Mouse (Mus musculus) E14TG2a.4 (cell line): ENCODE data around the gene Runx1.

Experiments used
- H3K27me3 ChIP-seq: 2 replicates; pipeline ENCODE4 v1.6.1; 2014; ENCODE audit warnings: low read length, control low read depth; ENCODE audit not compliant: insufficient read depth
- H3K36me3 ChIP-seq: 2 replicates; pipeline ENCODE4 v1.6.1; 2014; ENCODE audit warnings: low read length, control low read depth; ENCODE audit not compliant: insufficient read depth
- H3K4me1 ChIP-seq: replicated peaks from 2 replicates; pipeline ENCODE4 v1.6.1; 2014; ENCODE audit warnings: low read depth, low read length, control low read depth
- H3K4me3 ChIP-seq: replicated peaks from 2 replicates; pipeline ENCODE4 v1.5.1; 2014; ENCODE audit warnings: mild to moderate bottlenecking, low read length
- H3K9me3 ChIP-seq: 2 replicates; pipeline ENCODE4 v1.6.1; 2014; ENCODE audit warnings: low read length, control low read depth
- CTCF ChIP-seq: conservative IDR thresholded peaks from 2 replicates; pipeline ENCODE4 v1.5.1; 2014; ENCODE audit warnings: low read length
- NANOG ChIP-seq: IDR thresholded peaks from 2 replicates; pipeline ENCODE4 v1.6.1; 2014; ENCODE audit warnings: borderline replicate concordance, low read length, mixed read lengths
- POU5F1 ChIP-seq: IDR thresholded peaks from 2 replicates; pipeline ENCODE4 v1.6.1; 2014; ENCODE audit warnings: low read length, borderline replicate concordance

The Runx1 gene

GRCm38 (mm10) chr16:92823381-92823862, 2.5 kb downstream of the Runx1 start:
- Histone ChIP-seq H3K4me3 (no peak overlapping the region), H3K36me3 (no peaks in the 10 kb centered on the region), H3K4me1 (peaks cover 6% of the 10 kb centered on the region; the same call in 1 of the 2 replicates), H3K9me3 (no peaks in the 10 kb centered on the region), H3K27me3 (peaks cover 30% of the 10 kb centered on the region)
- TF ChIP-seq POU5F1 (no peak), CTCF (no peak), NANOG (no peak)

GRCm38 (mm10) chr16:92822676-92823075, 3.3 kb downstream of the Runx1 start:
- no peak overlapping the region for H3K4me3 ChIP-seq
- no peaks in the 10 kb centered on the region for H3K9me3 ChIP-seq
- TF ChIP-seq POU5F1 (no peak), CTCF (no peak), NANOG (no peak)
- no peaks in the 10 kb centered on the region for H3K4me1 ChIP-seq
- no peaks in the 10 kb centered on the region for H3K36me3 ChIP-seq
- peaks cover 22% of the 10 kb centered on the region for H3K27me3 ChIP-seq

- H3K4me3 ChIP-seq = no peak overlapping the region
- H3K4me1 ChIP-seq = no peaks in the 10 kb centered on the region
- no peak for TF ChIP-seq NANOG
- H3K27me3 ChIP-seq = peaks cover 21% of the 10 kb centered on the region; the same call in 1 of the 2 replicates
- no peaks in the 10 kb centered on the region for H3K36me3 ChIP-seq
- no peaks in the 10 kb centered on the region for H3K9me3 ChIP-seq
Observed at GRCm38 (mm10) chr16:92821938-92822629, 3.9 kb downstream of the Runx1 start.

- H3K9me3 ChIP-seq = no peaks in the 10 kb centered on the region
- TF ChIP-seq POU5F1 (no peak), NANOG (no peak), CTCF (no peak)
- H3K27me3 ChIP-seq = peaks cover 16% of the 10 kb centered on the region; the same call in 1 of the 2 replicates
Observed at GRCm38 (mm10) chr16:92821596-92821937, 4.4 kb downstream of the Runx1 start.

GRCm38 (mm10) chr16:92820451-92820850, 5.5 kb downstream of the Runx1 start:
- TF ChIP-seq POU5F1 (no peak), CTCF (no peak), NANOG (no peak)
- Histone ChIP-seq H3K27me3 (peaks cover 15% of the 10 kb centered on the region; the same call in 1 of the 2 replicates), H3K9me3 (no peaks in the 10 kb centered on the region), H3K4me1 (no peaks in the 10 kb centered on the region; the same call in 1 of the 2 replicates), H3K36me3 (no peaks in the 10 kb centered on the region), H3K4me3 (no peak overlapping the region)

More at GRCm38 (mm10) chr16:92821596-92821937, 4.4 kb downstream of the Runx1 start:
- no peaks in the 10 kb centered on the region for H3K36me3 ChIP-seq
- no peaks in the 10 kb centered on the region; the same call in 1 of the 2 replicates for H3K4me1 ChIP-seq
- no peak overlapping the region for H3K4me3 ChIP-seq

GRCm38 (mm10) chr16:92818480-92819269, 7.3 kb downstream of the Runx1 start:
- no peaks in the 10 kb centered on the region for H3K9me3 ChIP-seq
- no peaks in the 10 kb centered on the region for H3K36me3 ChIP-seq
- H3K4me1 ChIP-seq = no peaks in the 10 kb centered on the region; the same call in 1 of the 2 replicates
- H3K4me3 ChIP-seq = no peak overlapping the region
- TF ChIP-seq CTCF = no peak
- no peak for TF ChIP-seq POU5F1
- TF ChIP-seq NANOG = no peak
- peaks cover 15% of the 10 kb centered on the region; the same call in 1 of the 2 replicates for H3K27me3 ChIP-seq

- no peaks in the 10 kb centered on the region for H3K36me3 ChIP-seq
- no peak for TF ChIP-seq CTCF
- H3K9me3 ChIP-seq = no peaks in the 10 kb centered on the region
- H3K27me3 ChIP-seq = peaks cover 15% of the 10 kb centered on the region; the same call in 1 of the 2 replicates
- no peaks in the 10 kb centered on the region; the same call in 1 of the 2 replicates for H3K4me1 ChIP-seq
- H3K4me3 ChIP-seq = no peak overlapping the region
Observed at GRCm38 (mm10) chr16:92816092-92816491, 9.9 kb downstream of the Runx1 start.

GRCm38 (mm10) chr16:92815195-92815527, 10.8 kb downstream of the Runx1 start:
- Histone ChIP-seq H3K4me3 (no peak overlapping the region), H3K27me3 (peaks cover 7% of the 10 kb centered on the region; the same call in 1 of the 2 replicates), H3K4me1 (no peaks in the 10 kb centered on the region; the same call in 1 of the 2 replicates), H3K9me3 (no peaks in the 10 kb centered on the region), H3K36me3 (no peaks in the 10 kb centered on the region)
- no peak for TF ChIP-seq NANOG
- TF ChIP-seq CTCF = no peak
- TF ChIP-seq POU5F1 = no peak
